22 mouse cellular contexts compared by ENCODE assay signal in the genomic region with DNA sequence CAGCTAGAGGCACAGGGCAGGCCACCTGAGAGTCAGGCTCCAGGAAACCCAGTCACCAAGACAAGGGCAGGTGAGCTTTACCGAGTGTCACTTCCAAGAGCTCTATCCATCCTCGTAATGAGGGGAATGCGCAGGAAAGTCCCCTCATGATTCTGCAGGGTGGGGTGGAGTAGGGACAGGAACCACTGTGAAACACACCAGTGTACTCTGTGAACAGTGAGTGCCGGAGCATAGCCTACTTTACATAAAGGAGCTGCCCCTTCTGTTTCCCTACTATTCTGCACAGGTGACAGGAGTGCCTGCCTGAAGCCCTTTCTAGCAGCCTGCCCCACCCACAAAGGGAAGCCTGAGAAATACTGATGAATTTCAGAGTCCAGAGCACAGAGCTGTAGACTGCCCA. TPM values are rescaled to one million over a fixed set of nuclear protein-coding genes. Genes with fewer than 3 reads are reported as not detected.
"Had no signal": no experiment of that assay in that cellular context is flagged by ENCODE, and none has a peak within 500 bp of the region (broad histone marks: within the 10 kb centered on the region; RNA-seq: fewer than 3 reads in every experiment).

No protein-coding gene starts in this region.

- DNase-seq: kidney, adult 18-20 months; kidney, adult 9 months; kidney, postnatal 14 days; kidney, postnatal 4 days; left cerebral cortex, postnatal 4 days; lung, adult 18-20 months; lung, postnatal 10 days; right cerebral cortex, adult 18-20 months; right cerebral cortex, postnatal 14 days; right cerebral cortex, postnatal 4 days; thymus, adult 18-20 months; thymus, postnatal 14 days had no signal

- H3K4me1 ChIP-seq: limb, embryonic 12.5 days; limb, embryonic 15.5 days; lung, embryonic 15.5 days; midbrain, embryonic 13.5 days; neural tube, embryonic 13.5 days had no signal

- H3K27me3 ChIP-seq: limb, embryonic 12.5 days; limb, embryonic 15.5 days; liver, embryonic 12.5 days; liver, embryonic 15.5 days; lung, embryonic 15.5 days; midbrain, embryonic 13.5 days; neural tube, embryonic 13.5 days had no signal

- H3K27ac ChIP-seq: limb, embryonic 12.5 days; limb, embryonic 15.5 days; liver, embryonic 12.5 days; liver, embryonic 15.5 days; lung, embryonic 15.5 days; midbrain, embryonic 10.5 days; midbrain, embryonic 13.5 days; neural tube, embryonic 13.5 days had no signal

- H3K4me3 ChIP-seq: limb, embryonic 12.5 days; limb, embryonic 15.5 days; liver, embryonic 12.5 days; liver, embryonic 15.5 days; lung, embryonic 15.5 days; megakaryocyte, embryonic 14.5 days; midbrain, embryonic 10.5 days; midbrain, embryonic 13.5 days; myocyte; neural tube, embryonic 13.5 days had no signal

- H3K36me3 ChIP-seq: liver, embryonic 15.5 days had no signal

RNA-seq across cellular contexts. Expression of a gene that starts 25.1 kb away (rescaled TPM):
- polyA plus RNA-seq: myocyte had no signal
